Mouse (Mus musculus): ENCODE results near the gene Bsn. TPM values are rescaled to one million over a fixed set of nuclear protein-coding genes. Genes with fewer than 3 reads are reported as not detected.

The Bsn gene
- polyA plus RNA-seq, 1 experiment from 2014 or later = 2.7 TPM

DNA sequence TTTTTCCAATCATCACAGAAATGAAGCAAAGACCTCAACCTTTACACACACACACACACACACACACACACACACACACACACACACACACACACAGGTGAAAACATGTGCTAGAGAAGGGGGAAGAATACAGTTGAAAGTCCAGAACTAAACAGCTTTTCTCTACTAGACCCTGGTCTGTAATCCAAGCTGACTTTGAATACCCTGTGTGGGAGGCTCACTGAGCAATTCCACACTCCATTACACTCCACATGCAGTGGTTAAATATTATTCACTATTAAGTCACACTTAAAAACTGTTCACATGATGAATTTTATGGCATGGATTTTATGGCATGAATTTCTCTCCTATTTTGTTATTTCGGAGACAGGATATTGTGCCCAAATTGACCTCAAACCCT lies 33.4 kb upstream of the Bsn start:
- H3K27me3 ChIP-seq (ENCODE audit: control insufficient read depth, insufficient read depth, low read length) = no peaks in the 10 kb centered on the region
- H3K4me3 ChIP-seq (ENCODE audit: low read depth, low read length) = no peak overlapping the region
- H3K4me2 ChIP-seq (replicated peaks; ENCODE audit: low read depth, low read length) = no peak overlapping the region
- 83% methylated on average over 1 of the region's 1 CpGs for WGBS
- no peaks in the 10 kb centered on the region for H3K36me3 ChIP-seq (ENCODE audit: control insufficient read depth, insufficient read depth, low read length)
- no peak overlapping the region for H3K27ac ChIP-seq (ENCODE audit: low read length)
- no peak for ATAC-seq (ENCODE audit: insufficient number of reproducible peaks, insufficient read depth, low FRiP score, low read depth)
- H3K9ac ChIP-seq (replicated peaks; ENCODE audit: low read depth, low read length) = no peak overlapping the region
- 0 out of 2 replicates have a peak, but pooled peaks cover 2% of the 10 kb centered on the region for H3K4me1 ChIP-seq (ENCODE audit: control insufficient read depth, insufficient read depth, low read length)
- H3K9me3 ChIP-seq (ENCODE audit: control insufficient read depth, low read depth, low read length) = no peaks in the 10 kb centered on the region

DNA sequence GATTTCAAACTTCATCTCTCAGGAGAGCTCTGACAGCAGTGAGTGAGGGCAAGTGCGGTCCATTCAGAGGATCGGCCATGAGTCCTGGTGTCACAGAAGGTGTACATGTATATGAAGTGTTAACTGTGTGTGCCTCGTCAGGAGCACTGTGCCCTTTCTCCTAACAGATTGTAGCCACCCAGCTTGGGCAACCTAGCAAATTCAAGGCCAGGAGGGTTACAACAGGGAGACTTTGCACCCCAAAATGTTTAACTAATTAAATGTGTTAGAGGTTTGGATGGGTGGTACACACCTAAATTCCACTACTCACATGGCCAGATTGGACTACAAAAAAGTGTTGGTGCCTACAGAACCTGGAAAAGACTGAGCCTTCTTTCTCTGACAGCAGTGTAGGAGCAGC lies 31.4 kb upstream of the Bsn start:
- no peak for ATAC-seq (ENCODE audit: insufficient number of reproducible peaks, insufficient read depth, low FRiP score, low read depth)
- Histone ChIP-seq H3K36me3 (ENCODE audit: control insufficient read depth, insufficient read depth, low read length) (peaks cover 9% of the 10 kb centered on the region; the same call in 1 of the 2 replicates), H3K27ac (ENCODE audit: low read length) (no peak overlapping the region), H3K9me3 (ENCODE audit: control insufficient read depth, low read depth, low read length) (no peaks in the 10 kb centered on the region), H3K4me1 (ENCODE audit: control insufficient read depth, insufficient read depth, low read length) (no peaks in the 10 kb centered on the region), H3K4me2 (replicated peaks; ENCODE audit: low read depth, low read length) (no peak overlapping the region), H3K4me3 (ENCODE audit: low read depth, low read length) (no peak overlapping the region), H3K27me3 (ENCODE audit: control insufficient read depth, insufficient read depth, low read length) (no peaks in the 10 kb centered on the region), H3K9ac (replicated peaks; ENCODE audit: low read depth, low read length) (no peak overlapping the region)
- WGBS = 91% methylated on average over 3 of the region's 3 CpGs

DNA sequence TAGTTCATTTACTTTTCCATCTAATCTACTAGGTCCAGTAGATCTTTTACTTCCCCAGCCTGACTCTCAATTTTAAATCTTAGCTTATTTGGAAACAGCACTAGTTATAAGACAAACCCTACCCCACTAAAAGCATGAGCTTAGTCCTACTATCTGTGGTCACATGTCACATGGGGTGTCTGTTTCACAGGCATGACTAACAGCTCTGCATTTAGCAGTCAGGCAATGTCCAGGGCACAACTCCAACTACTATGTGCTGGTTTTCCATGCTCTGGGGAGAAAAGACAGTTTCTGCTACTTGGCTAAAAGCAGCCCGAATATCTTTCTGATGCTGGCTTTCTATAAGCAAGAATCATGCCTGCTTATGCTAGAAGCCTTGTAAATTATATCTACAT lies 30.2 kb upstream of the Bsn start:
- no peak overlapping the region for H3K4me3 ChIP-seq (ENCODE audit: low read depth, low read length)

GRCm38 (mm10) chr9:108219766-108220379 lies 29.7 kb upstream of the Bsn start:
- H3K9ac ChIP-seq (replicated peaks; ENCODE audit: low read depth, low read length) = no peak overlapping the region
- no peaks in the 10 kb centered on the region for H3K4me1 ChIP-seq (ENCODE audit: control insufficient read depth, insufficient read depth, low read length)
- WGBS = 83% methylated on average over 12 of the region's 12 CpGs
- H3K27me3 ChIP-seq (ENCODE audit: control insufficient read depth, insufficient read depth, low read length) = no peaks in the 10 kb centered on the region
- no peak overlapping the region for H3K4me3 ChIP-seq (ENCODE audit: low read depth, low read length)
- H3K36me3 ChIP-seq (ENCODE audit: control insufficient read depth, insufficient read depth, low read length) = peaks cover 12% of the 10 kb centered on the region; the same call in 1 of the 2 replicates
- no peaks in the 10 kb centered on the region for H3K9me3 ChIP-seq (ENCODE audit: control insufficient read depth, low read depth, low read length)
- H3K27ac ChIP-seq (ENCODE audit: low read length) = no peak overlapping the region
- no peak overlapping the region for H3K4me2 ChIP-seq (replicated peaks; ENCODE audit: low read depth, low read length)
- no peak for ATAC-seq (ENCODE audit: insufficient number of reproducible peaks, insufficient read depth, low FRiP score, low read depth)

More for the DNA sequence above, 30.2 kb upstream of the Bsn start:
- Histone ChIP-seq H3K9me3 (ENCODE audit: control insufficient read depth, low read depth, low read length) (no peaks in the 10 kb centered on the region), H3K4me1 (ENCODE audit: control insufficient read depth, insufficient read depth, low read length) (no peaks in the 10 kb centered on the region), H3K36me3 (ENCODE audit: control insufficient read depth, insufficient read depth, low read length) (peaks cover 10% of the 10 kb centered on the region; the same call in 1 of the 2 replicates), H3K9ac (replicated peaks; ENCODE audit: low read depth, low read length) (no peak overlapping the region), H3K27ac (ENCODE audit: low read length) (no peak overlapping the region), H3K4me2 (replicated peaks; ENCODE audit: low read depth, low read length) (no peak overlapping the region), H3K27me3 (ENCODE audit: control insufficient read depth, insufficient read depth, low read length) (no peaks in the 10 kb centered on the region)
- no peak for ATAC-seq (ENCODE audit: insufficient number of reproducible peaks, insufficient read depth, low FRiP score, low read depth)
- 94% methylated on average over 1 of the region's 1 CpGs for WGBS

DNA sequence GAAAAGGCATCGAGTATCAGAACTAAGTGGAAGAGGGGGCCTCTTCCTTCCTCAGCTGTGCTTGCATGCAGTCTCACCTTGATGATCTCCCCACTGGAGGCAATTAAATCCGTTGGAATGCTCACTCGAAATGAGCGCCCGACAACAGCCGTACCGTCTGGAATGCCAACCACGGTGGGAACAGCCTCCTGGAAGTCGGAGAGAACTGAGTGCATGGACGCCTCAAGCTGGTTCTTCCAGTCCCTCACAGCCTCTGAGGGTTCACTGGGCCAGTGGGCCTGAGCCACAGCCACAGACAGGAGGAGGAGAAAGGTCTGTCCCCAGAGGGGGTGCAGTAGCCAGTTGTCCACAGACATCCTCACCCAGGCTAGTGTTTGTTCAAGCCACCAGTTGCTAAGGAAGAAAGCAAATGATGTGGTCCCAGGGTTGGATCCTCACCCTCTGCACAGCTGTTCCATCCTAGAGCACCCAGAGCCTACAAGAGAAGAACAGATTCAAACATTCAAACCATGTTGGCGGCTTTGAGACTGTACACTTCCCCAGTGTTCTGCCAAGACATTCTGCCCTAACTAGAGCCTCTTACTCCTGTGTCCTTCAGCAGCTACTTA lies 27.9 kb upstream of the Bsn start:
- H3K27me3 ChIP-seq (ENCODE audit: control insufficient read depth, insufficient read depth, low read length) = no peaks in the 10 kb centered on the region
- H3K4me3 ChIP-seq (ENCODE audit: low read depth, low read length) = no peak overlapping the region
- 83% methylated on average over 11 of the region's 11 CpGs for WGBS
- H3K36me3 ChIP-seq (ENCODE audit: control insufficient read depth, insufficient read depth, low read length) = peaks cover 12% of the 10 kb centered on the region; the same call in 1 of the 2 replicates
- ATAC-seq (ENCODE audit: insufficient number of reproducible peaks, insufficient read depth, low FRiP score, low read depth) = no peak
- no peaks in the 10 kb centered on the region for H3K4me1 ChIP-seq (ENCODE audit: control insufficient read depth, insufficient read depth, low read length)
- no peak overlapping the region for H3K9ac ChIP-seq (replicated peaks; ENCODE audit: low read depth, low read length)
- no peak overlapping the region for H3K4me2 ChIP-seq (replicated peaks; ENCODE audit: low read depth, low read length)
- H3K27ac ChIP-seq (ENCODE audit: low read length) = no peak overlapping the region
- no peaks in the 10 kb centered on the region for H3K9me3 ChIP-seq (ENCODE audit: control insufficient read depth, low read depth, low read length)

DNA sequence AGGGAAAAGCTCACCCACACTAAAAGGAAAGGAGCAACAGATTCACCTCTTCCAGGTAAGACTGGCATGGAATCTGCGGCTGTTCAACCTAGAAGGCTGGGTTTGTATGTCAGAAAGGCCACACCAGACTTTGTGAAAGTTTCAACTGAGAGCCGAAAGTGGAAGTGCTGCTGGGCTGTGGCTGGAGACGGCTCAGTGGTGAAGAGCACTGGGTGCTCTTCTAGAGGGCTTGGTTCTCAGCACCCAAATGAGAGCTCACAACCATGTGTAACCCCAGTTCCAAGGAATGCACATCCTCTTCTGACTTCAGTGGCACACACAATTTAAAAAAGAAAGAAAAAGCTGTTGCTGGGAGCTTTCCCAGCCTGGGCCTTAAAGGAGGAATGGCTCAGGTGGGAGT lies 27.2 kb upstream of the Bsn start:
- H3K9ac ChIP-seq (replicated peaks; ENCODE audit: low read depth, low read length) = no peak overlapping the region
- no peaks in the 10 kb centered on the region for H3K4me1 ChIP-seq (ENCODE audit: control insufficient read depth, insufficient read depth, low read length)
- H3K27me3 ChIP-seq (ENCODE audit: control insufficient read depth, insufficient read depth, low read length) = no peaks in the 10 kb centered on the region
- H3K36me3 ChIP-seq (ENCODE audit: control insufficient read depth, insufficient read depth, low read length) = peaks cover 12% of the 10 kb centered on the region; the same call in 1 of the 2 replicates
- WGBS = 93% methylated on average over 3 of the region's 3 CpGs
- no peak for ATAC-seq (ENCODE audit: insufficient number of reproducible peaks, insufficient read depth, low FRiP score, low read depth)
- no peak overlapping the region for H3K4me2 ChIP-seq (replicated peaks; ENCODE audit: low read depth, low read length)
- H3K27ac ChIP-seq (ENCODE audit: low read length) = no peak overlapping the region
- H3K9me3 ChIP-seq (ENCODE audit: control insufficient read depth, low read depth, low read length) = no peaks in the 10 kb centered on the region
- H3K4me3 ChIP-seq (ENCODE audit: low read depth, low read length) = no peak overlapping the region

- ATAC-seq (ENCODE audit: insufficient number of reproducible peaks, insufficient read depth, low FRiP score, low read depth) = 0 out of 2 replicates have a peak, but pooled peaks have one; percentile 46
- no peaks in the 10 kb centered on the region for H3K27me3 ChIP-seq (ENCODE audit: control insufficient read depth, insufficient read depth, low read length)
- no peak overlapping the region for H3K4me2 ChIP-seq (replicated peaks; ENCODE audit: low read depth, low read length)
- H3K9ac ChIP-seq (replicated peaks; ENCODE audit: low read depth, low read length) = no peak overlapping the region
- no peaks in the 10 kb centered on the region for H3K9me3 ChIP-seq (ENCODE audit: control insufficient read depth, low read depth, low read length)
- WGBS = 56% methylated on average over 7 of the region's 7 CpGs
- H3K4me3 ChIP-seq (ENCODE audit: low read depth, low read length) = no peak overlapping the region
- H3K36me3 ChIP-seq (ENCODE audit: control insufficient read depth, insufficient read depth, low read length) = peaks cover 23% of the 10 kb centered on the region; the same call in 1 of the 2 replicates
- peak overlapping the region; percentile 52 for H3K27ac ChIP-seq (ENCODE audit: low read length)
- no peaks in the 10 kb centered on the region for H3K4me1 ChIP-seq (ENCODE audit: control insufficient read depth, insufficient read depth, low read length)
Observed at GRCm38 (mm10) chr9:108213105-108213504, 22.9 kb upstream of the Bsn start.

- Histone ChIP-seq H3K4me1 (ENCODE audit: control insufficient read depth, insufficient read depth, low read length) (no peaks in the 10 kb centered on the region), H3K4me3 (ENCODE audit: low read depth, low read length) (no peak overlapping the region), H3K9me3 (ENCODE audit: control insufficient read depth, low read depth, low read length) (no peaks in the 10 kb centered on the region), H3K36me3 (ENCODE audit: control insufficient read depth, insufficient read depth, low read length) (peaks cover 23% of the 10 kb centered on the region; the same call in 1 of the 2 replicates), H3K9ac (replicated peaks; ENCODE audit: low read depth, low read length) (no peak overlapping the region), H3K27ac (ENCODE audit: low read length) (no peak overlapping the region; the same call in 1 of the 2 replicates), H3K4me2 (replicated peaks; ENCODE audit: low read depth, low read length) (no peak overlapping the region), H3K27me3 (ENCODE audit: control insufficient read depth, insufficient read depth, low read length) (no peaks in the 10 kb centered on the region)
- WGBS = 75% methylated on average over 2 of the region's 2 CpGs
- ATAC-seq (ENCODE audit: insufficient number of reproducible peaks, insufficient read depth, low FRiP score, low read depth) = no peak
Observed at GRCm38 (mm10) chr9:108212426-108212825, 22.2 kb upstream of the Bsn start.
